Mouse (Mus musculus): ENCODE data around the gene 1700020D05Rik. TPM values are rescaled to one million over a fixed set of nuclear protein-coding genes. Genes with fewer than 3 reads are reported as not detected.

The 1700020D05Rik gene
- 1 to 10 TPM; 4.8 to 5.4 TPM for total RNA-seq (2021)

DNA sequence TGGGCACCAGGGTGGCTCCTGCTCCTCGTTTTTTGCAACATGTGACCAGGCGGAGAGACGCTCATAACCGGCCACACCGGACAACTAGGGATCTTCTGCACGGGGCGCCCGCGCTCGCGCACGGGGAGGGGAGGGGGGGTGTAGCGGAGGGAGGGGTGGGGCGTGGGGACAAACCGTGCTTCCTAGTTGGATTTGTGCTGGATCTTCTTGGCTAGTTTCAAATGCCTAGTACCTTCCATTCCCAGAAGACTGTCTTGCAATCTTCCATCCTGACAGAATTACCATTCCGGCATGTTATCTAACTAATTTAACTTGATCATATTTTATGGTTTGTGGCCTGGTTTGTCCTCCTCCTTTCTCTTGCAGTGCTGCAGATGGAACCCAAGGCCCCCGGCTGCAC lies at the start of gene 1700020D05Rik:
TSS of gene 1700020D05Rik (minus strand) at position 101 of the 400 bp plus-strand sequence.
- intact Hi-C loops (cut with DNase I), result no loop called here

DNA sequence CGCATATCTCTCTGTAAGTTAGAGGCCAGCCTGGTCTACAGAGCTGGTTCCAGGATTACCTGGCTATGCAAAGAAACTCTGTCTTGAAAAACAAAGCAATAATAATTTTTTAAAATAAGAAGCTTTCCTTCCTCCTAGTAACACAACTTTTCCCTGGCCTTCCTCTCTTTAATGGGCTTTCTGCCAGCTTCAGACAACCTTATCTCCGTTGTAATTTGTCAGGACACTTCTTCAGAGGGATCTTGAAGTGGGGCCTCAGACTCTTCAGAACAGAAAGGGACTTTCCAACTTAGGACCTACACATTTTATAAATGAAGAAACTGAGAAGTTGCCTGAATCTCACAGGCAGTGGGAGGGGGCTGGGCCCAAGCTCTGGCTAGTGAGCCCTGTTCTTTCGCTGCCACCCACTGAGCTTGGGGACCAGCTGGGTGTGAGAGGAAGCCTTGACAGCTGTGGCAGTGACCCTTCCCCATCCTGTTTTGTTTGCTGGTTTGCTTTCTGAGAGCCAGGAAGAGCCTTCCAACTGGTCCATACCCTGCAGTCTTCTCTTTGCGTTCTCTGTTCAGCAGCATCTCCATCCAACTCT lies 44.0 kb upstream of the 1700020D05Rik start:
- peak in 1 of 2 experiments; percentile 39 for DNase-seq (ENCODE audit: extremely low spot score in 1 of 2, low spot score in 2 of 2)
- intact Hi-C loops (cut with DNase I), result no loop called here

More for the DNA sequence above, at the start of gene 1700020D05Rik:
- DNase-seq (ENCODE audit: extremely low spot score in 1 of 2, low spot score in 2 of 2), result no peak

DNA sequence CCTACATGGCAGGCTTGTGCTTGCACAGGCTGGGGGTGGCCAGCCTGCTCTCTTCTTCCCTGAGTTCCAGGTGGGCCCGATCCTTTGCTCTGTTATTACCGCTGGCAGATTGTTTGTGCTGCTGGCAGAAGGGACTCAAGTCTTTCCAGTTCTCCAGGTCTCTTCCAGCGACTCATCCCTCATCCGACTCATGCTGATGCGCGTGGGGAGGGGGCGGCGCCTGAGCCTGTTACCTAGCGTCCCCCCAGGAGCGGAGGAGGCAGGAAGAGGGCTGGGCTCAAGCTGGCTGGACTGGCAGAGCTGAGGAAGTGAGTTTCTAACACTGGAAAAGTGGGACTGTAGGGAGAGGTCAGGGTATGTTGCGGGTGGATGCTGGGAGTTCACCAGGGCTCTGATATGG lies 40.4 kb upstream of the 1700020D05Rik start:
- DNase-seq (ENCODE audit: extremely low spot score in 1 of 2, low spot score in 2 of 2), result no peak
- intact Hi-C loops (cut with DNase I), result no loop called here

DNA sequence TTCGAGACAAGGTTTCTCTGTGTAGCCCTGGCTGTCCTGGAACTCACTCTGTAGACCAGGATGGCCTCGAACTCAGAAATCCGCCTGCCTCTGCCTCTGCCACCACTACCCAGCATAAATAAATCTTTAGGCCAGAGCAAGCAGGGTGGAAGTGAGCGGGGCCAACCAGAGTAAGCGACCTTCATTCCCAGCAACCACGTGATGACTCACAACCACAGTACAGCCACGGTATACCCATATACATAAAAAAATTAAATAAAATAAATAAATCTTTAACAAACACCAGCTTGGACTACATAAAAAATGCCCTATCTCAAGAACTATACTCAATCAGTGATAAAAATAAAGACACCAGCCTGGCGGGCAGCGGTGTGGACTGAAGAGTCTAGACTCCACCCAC lies 39.8 kb upstream of the 1700020D05Rik start:
- DNase-seq (ENCODE audit: extremely low spot score in 1 of 2, low spot score in 2 of 2), result no peak
- intact Hi-C loops (cut with DNase I), result no loop called here

DNA sequence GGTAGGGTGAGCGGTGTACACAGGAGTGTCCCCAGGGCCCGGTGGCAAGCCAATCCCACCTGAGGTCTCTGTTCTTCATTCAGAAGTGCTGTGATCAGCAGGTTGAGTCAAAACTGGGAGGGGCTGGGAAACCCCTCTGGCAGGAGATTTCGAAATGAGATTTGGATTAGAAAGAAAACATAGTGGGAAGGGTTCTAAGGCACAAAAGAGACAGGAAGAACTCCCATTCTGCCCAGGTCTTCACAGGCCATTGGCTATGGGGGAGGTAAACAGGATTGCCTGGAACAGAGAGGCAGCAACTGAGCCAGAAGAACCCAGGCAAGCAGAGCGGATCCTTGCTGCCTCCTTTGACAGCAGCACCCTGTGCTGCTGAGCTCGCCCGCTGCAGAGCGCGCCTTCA lies 35.2 kb upstream of the 1700020D05Rik start:
- intact Hi-C loops (cut with DNase I), result no loop called here

DNA sequence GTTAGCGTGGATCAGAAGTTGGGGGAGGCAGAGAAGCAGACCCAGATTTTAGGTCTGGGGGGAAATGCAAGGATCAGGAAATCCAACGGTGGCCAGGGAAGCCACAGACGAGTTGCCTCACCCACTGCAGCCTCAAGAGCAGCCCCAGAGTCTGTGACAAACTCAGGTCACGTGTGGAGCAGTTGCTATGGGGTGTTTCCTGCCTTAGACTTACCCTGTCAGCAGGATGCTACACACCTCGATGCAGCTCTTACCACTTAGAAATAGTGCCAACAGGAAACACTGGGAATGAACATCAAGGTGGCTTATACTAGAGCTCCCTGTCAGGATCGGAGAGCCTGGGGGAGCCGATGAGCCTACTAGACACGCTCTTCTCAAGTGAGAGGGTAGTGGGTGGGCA lies 28.9 kb upstream of the 1700020D05Rik start:
- DNase-seq (ENCODE audit: extremely low spot score in 1 of 2, low spot score in 2 of 2), result no peak
- intact Hi-C loops (cut with DNase I), result no loop called here

More for the DNA sequence above, 35.2 kb upstream of the 1700020D05Rik start:
- no peak for DNase-seq (ENCODE audit: extremely low spot score in 1 of 2, low spot score in 2 of 2)

DNA sequence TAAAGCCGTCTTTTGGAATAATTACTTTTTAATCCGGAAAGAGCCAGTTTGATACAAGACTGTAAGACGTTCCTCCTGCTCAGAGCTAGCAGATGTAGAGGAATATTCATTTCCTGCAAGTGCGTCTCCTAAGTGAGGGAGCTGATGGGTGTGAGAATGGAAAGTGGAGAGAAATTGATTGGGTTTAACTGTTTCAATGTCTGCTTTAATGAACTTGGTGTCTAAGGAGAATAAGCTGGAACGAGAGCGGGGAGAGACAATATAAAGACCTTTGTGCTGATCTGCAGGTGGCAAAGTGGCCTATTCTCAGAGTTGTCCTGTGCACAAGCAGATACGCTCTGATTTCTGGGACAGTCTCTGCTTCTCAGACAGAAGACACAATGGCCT lies 26.5 kb upstream of the 1700020D05Rik start:
- intact Hi-C loops (cut with DNase I), result no loop called here

DNA sequence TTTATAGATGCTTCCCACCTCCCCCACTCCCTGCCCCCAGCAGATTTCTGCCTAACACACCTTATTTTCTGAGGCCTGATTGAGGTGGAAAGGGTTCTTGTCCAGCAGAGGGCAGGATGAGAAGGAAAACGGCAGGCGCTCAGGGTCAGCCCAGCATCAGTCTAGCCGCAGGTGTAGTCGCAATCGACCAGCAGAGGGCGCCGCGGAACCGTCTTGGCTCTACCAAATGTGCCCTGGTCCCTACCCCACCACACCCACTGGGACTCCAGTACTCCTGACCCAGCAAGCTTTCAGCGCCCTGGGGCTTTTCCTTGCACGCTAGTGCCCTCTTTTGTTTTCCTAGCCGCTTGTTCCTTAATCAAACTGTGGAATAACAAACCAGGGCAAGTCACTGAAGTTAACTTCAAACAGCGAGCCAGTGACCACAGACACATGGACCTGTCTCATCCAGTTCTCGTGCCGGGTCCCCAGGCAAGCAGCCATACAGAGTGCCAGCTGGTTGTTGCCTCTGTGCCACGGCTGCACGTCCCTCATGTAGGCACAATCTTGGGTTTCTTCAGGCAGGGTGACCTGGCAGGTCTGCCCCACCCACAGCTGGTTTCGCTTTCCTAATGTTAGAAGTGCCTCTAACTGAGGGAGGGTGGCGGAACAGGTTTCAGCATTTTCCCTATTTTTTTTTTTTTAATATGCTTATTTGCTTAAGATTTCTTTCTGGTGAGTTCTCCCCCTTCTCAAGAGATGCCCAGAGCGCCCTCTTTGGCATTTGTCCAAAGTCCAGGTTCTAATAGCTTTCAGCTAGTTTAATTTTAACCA lies 25.9 kb upstream of the 1700020D05Rik start:
- intact Hi-C loops (cut with DNase I), result loop anchor here (2.0 kb wide), 1 partner anchor 39 kb away; the partner anchor contains the start of gene Ap5b1
- DNase-seq (ENCODE audit: extremely low spot score in 1 of 2, low spot score in 2 of 2), result peak; percentile 80 to 95

More for the DNA sequence above, 26.5 kb upstream of the 1700020D05Rik start:
- no peak for DNase-seq (ENCODE audit: extremely low spot score in 1 of 2, low spot score in 2 of 2)

DNA sequence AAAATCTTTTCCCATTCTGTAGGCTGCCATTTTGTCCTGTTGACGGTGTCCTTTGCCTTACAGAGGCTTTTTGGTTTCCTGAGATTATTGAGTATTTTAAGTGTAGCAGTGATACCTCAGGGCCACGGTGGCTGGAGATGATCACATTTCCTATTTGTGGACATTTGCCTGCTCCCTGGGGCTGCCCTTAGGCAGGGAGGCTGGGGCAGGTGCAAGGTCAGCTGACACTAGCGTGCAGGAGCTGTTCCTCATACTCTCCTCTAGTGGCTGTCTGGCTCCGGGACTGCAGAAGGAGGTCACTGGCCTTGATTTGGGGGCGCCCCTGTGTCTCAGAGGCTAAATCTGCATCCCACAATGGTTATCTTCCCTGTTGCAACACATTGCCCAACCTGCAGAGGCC lies 21.6 kb upstream of the 1700020D05Rik start:
- intact Hi-C loops (cut with DNase I), result no loop called here
- DNase-seq (ENCODE audit: extremely low spot score in 1 of 2, low spot score in 2 of 2), result no peak

DNA sequence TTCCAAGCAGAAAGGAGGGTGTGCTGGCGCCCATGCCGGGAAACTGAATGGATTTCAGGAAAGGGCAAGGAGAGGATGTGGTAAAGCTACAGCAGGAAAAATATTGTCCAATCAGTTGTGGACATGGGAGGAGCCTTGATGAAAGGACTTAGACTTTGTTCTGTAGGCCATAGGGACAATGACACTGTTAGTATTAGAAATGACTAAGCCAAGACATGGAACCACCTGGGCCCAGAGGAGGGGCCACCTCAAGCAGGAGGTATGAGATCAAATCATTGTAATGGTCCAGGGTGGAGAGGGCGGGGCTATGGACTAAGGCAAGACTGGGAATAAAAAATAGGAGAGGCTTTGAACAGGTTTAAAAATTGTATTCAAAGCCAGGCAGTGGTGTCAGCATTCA lies 15.1 kb upstream of the 1700020D05Rik start:
- no peak for DNase-seq (ENCODE audit: extremely low spot score in 1 of 2, low spot score in 2 of 2)
- intact Hi-C loops (cut with DNase I), result no loop called here

DNA sequence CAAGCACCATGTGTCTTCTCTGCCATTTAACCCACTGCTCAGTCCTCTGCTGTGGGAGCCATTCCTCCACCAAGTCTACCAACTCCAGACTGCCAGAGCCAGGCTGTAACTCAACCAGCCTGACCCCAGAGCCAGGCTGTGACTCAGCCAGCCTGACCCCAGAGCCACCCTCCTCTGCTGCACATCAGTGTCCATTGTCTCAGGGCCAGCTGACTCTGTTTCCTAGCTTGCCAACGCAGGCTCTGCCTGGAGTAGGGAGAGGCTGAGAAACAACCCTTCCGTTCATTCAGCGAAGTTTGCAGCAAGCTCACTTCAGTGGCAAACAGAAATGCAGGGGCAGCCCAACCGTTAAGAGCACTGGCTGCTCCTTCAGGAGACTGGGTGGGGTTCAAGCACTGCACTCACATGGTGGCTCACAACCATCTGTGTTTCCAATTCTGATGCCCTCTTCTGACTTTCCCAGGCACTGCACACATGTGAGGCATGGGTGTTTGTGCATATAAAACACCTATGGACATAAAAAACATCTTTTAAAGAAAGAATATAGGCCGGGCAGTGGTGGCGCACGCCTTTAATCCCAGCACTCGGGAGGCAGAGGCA lies 13.4 kb upstream of the 1700020D05Rik start:
- no peak for DNase-seq (ENCODE audit: extremely low spot score in 1 of 2, low spot score in 2 of 2)
- intact Hi-C loops (cut with DNase I), result no loop called here

DNA sequence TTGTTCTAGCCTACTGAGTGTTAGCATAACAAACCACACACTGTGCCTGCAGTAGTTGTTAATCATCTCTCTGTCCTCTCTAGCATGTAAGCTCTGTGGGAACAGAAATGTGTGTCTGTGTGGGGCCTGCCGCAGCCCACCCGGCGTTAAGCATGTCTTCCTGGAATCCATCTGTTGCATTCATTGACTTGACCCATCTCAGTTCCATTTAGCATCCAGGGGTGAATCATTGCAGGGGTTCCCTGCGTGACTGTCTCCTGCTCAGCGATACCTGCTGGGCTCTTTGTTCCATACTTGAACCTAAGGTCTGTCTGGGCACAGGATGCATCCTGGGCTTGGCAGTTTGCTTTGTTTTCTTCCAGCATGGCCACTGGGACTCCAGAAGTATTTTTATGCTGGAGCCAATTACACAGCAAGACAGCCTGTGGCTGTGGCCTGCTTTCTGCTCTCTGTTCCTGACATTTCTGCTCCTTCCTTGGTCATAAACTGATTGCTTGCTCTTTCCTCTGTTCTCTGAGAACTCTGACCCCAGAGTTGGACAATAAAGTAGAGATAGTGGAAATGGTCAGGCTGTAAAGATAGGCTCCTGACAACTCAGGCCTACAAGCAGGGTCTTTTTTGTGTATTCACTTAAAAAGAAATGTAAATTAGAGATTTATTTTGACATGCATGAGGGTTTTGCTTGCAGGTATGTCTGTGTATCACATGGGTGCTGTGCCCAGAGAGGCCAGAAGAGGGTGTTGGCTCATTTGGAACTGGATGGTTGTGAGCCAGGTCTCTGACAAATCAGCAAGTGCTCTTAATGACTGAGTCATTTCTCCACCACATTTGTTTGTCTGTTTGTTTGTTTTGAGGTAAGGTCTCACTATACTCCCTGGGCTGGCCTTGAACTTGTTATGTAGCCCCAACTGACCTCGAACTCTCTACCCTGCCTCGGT lies 12.5 kb upstream of the 1700020D05Rik start:
- intact Hi-C loops (cut with DNase I), result no loop called here

DNA sequence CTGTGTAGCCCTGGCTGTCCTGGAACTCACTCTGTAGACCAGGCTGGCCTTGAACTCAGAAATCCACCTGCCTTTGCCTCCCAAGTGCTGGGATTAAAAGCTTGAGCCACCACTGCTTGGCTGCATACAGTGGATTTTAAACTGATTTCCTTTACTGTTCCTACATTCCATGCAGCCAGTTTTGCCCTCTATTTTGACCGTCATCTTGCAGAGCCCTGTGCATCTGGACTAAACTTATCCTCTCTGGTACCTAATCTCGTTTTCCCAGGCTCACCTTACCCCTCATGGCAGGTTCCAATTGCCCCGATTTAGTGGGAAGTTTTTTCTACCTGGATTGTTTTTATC lies 9.4 kb upstream of the 1700020D05Rik start:
- DNase-seq (ENCODE audit: extremely low spot score in 1 of 2, low spot score in 2 of 2), result no peak
- intact Hi-C loops (cut with DNase I), result no loop called here

More for the DNA sequence above, 12.5 kb upstream of the 1700020D05Rik start:
- DNase-seq (ENCODE audit: extremely low spot score in 1 of 2, low spot score in 2 of 2), result no peak

DNA sequence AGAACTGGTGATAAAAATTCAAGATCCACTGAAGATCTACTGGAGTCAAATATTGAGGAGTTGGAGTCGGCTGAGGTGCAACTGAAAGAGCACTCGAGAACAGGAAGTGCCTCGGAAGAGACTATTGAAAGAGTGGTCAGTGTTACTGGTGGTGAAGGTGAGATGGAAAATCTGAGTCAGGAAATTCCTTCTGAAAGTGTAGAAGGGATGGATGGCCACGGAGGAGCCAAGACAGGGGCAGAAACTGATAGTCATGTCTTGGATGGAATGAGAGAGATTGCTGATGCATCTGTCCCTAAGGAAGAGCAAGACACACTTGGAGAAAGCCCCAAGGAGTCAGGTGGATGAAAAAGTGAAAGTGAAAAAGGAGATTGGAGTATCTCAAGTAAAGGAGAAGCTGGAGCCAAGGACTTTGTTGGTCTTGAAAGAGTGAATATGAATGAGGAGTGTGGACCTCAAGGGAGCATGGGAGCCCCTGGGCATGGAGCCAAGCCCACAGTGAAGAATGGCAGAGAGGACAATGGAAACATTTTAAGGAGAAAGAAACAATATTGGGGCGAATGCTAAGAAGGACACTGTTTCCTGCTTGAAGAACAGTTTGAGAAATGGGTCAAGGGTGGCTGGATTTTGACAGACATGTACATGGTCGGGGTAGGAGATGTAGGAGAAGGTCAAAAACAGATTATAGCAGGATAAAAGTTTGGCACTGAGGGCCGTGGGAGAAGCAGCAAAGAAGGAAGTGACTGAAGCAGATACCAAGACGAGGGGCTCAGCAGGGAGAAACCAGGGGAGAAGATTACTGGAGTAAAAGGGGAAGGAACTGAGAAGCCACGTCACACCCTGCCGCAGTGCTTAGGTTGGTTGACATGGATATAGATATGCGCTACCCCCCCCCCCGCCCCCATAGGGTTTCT lies 8.8 kb upstream of the 1700020D05Rik start:
- DNase-seq (ENCODE audit: extremely low spot score in 1 of 2, low spot score in 2 of 2), result no peak
- intact Hi-C loops (cut with DNase I), result no loop called here

DNA sequence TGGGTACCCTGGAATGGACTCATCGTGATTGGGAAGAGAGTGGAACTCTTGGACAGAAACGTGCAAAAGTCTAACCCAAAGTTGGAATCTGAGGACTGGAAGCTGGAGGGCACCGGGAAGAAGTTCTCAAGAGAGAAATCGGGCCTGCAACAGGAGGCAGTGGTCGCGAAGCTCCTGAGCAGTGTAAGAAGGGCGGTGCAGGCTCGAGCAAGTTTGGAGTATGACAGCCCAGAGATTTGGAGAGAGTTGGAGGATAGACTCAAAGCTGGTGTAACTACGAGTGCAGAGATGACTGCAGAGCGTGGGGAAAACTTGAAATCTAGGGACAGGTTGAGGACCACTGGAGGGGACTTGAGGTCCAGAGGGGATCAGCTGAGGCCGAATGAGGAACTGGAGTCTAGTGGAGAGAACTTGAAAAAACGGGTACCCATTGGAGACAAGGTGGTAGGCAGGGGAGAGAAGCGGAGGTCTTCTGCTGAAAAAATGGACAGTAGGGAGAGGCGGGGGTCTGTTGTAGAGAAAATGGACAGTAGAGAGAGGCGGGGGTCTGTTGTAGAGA lies 7.6 kb upstream of the 1700020D05Rik start:
- intact Hi-C loops (cut with DNase I), result no loop called here
- DNase-seq (ENCODE audit: extremely low spot score in 1 of 2, low spot score in 2 of 2), result no peak

DNA sequence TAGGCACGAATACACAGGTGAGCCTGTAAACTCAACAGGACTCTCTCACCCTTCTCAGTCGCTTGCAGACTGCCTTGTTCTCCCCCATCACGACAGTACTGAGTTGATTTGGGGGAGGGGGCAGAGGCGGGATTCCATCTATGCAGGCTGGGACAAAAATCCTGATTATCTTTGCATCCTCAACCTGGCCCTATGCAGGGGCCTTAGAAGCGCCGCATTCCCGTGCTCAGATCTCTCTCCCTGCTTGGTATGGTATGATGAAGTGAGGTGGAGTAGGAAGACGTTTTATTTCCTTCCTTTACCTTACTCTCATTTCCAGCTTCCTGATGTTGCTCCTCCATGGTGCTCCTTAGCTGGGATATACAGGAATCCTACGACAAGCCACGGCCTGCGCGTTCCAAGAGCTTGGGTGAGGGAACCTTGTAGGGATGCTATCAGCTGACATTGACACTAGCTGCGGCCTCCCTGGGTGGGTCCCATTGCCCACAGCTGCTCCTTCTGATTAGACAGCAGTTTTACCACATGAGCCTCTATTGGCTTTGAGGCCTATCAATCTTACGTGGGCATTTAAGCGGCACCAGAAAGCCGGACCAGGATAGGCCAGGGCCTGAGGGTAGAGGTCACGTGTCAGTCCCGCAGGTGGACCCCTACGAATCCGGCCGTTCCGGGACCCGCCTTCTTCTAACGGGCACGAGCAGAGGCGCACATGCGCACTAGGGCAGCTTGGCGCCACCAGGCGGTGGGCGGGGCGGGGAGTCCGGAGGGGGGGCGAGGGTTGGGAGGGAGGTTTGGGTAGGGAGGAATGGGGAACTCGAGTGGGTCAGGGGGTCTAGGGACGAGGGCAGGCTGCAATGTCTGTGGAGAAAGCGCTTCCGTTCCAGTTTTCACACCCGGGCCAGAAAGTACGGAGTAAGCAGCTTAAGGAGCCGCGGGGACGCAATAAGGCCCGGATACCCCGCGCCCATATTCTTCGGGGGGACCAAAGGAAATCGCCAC lies 6.7 kb upstream of the 1700020D05Rik start, which contains the start of gene Snx32:
TSS of gene Snx32 (minus strand) at position 508 of the 996 bp plus-strand sequence.
- DNase-seq (ENCODE audit: extremely low spot score in 1 of 2, low spot score in 2 of 2), result peak; percentile 99 to 100
- intact Hi-C loops (cut with DNase I), result no loop called here

Data from left cerebral cortex, postnatal 10 days (tissue).